Mouse (Mus musculus): Measurements from ENCODE around the gene Cit.

DNA sequence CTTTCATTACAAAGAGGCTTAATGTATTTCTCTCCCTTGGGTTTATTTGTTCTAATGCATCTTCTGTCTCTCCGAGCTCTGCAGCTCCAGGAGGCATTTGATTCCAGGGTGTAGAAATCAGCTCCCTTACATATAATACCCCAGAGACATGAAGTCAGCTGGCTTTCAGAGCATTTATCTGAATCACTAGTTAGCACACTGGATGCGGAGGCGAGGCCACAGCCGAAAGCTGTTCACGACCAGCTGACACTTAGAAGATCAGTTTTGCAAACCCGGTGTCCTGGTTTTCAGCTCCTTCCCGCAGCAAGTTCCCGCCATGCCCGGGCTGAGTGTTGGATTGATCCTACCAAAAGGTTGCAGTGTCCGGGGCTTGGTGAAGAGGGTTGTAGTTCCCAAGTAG is 159.2 kb downstream of the Cit start:
- TF ChIP-seq POLR2A (IDR thresholded peaks at IDR 0.05; ENCODE audit: borderline replicate concordance, low read depth, low read length) (no peak), CTCF (IDR thresholded peaks at IDR 0.05; ENCODE audit: low read depth, low read length) (no peak)
